Mouse (Mus musculus) stomach, postnatal 0 days (tissue): ENCODE data around the gene Gm10570.

Experiments used
- CTCF ChIP-seq: IDR thresholded peaks from 2 replicates; pipeline ENCODE4 v1.5.1; 2016; ENCODE audit warnings: antibody characterized with exemption, low read depth, mild to moderate bottlenecking, moderate library complexity
- EP300 ChIP-seq: optimal IDR thresholded peaks from 2 replicates; pipeline ENCODE3; 2016; ENCODE audit warnings: antibody characterized with exemption

DNA sequence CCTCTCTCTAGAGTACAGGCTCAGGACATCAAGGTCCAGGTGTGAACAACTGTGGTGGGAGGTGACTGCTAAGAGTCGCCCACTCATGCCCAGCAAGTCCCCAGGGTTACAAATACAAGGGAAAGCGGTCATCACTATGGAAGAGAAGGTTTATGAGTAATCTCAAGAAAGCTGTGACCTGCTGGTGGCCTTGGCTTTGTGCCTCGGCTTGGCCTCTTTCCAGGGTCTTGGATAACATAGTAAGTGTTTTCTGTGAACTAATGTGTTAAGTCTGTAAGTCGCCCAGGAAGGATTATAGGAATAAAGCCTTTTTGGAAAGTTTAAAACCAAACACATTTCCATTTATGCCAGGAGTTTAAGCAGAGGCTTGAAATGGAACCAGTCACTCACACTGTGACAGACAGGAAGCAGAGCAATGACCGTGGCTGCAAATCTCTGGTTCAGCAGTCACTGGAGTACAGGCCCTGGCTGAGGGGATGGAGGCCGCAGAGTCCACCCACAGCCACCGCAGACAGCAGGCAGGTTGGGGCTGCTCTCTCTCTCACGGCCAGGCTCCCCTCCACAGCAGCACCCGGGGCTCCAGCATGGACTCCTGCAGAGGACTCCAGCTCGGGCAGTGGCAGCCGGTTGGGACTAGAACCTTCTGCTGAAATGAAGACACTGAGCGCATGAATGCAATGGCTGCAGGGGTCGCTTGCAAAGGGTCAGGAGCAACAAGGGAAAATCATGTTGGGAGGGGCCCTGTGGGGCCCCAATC is 7.5 kb upstream of the Gm10570 start:
- TF ChIP-seq EP300 (no peak), CTCF (no peak)
